Mouse (Mus musculus) frontal cortex, postnatal 10 days (tissue): Measurements from ENCODE around the gene Dexi.

Source experiments
- DNase-seq, 2 experiments: peaks; one replicate each; pipeline ENCODE4 v3.0.0; 2022; ENCODE audit warnings: low spot score in 2 of 2, mixed read lengths in 1 of 2

Gene Dexi

DNA sequence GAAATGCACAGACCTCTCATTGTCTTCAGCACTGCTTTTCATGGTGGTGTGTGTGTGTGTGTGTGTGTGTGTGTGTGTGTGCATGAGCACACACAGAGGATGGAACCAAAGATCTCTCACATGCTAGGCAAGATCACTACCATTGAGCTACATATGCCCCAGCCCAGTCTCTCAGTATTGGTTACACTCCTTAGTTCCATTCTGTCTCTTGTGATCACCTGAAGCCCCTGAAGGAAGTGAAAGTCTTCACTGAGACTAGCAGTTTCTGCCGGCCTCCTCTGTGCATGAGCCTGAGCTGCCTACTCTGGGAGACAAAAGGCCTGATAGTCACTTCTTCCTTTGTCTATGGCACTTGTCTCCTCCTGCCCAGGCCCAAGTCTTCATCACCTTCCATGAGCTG, 43.7 kb downstream of the Dexi start:
- no peak for DNase-seq

DNA sequence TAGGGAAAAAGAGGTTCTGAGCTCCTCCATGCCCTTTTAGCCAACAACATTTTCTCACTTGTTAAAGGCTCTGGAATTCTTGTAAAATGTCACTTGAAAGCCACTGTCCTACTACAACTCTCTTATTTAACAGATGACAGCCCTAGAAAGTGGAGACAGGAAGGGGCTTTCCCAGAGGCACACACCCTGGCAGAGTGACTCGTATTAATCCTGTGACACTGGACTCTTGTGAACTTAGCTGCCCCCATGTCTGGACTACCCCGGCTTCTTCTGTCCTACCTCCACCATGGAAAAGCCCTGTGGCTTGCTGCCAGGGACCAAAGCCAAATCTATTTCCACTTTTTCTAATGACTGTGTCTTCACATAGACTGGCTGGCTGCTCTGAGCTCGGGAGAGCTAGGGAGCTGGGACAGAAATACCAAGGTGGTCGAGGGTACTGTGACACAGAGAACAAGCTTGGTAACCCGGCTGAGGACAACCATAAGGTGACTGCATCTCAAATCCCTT, 44.7 kb downstream of the Dexi start:
- no peak for DNase-seq

DNA sequence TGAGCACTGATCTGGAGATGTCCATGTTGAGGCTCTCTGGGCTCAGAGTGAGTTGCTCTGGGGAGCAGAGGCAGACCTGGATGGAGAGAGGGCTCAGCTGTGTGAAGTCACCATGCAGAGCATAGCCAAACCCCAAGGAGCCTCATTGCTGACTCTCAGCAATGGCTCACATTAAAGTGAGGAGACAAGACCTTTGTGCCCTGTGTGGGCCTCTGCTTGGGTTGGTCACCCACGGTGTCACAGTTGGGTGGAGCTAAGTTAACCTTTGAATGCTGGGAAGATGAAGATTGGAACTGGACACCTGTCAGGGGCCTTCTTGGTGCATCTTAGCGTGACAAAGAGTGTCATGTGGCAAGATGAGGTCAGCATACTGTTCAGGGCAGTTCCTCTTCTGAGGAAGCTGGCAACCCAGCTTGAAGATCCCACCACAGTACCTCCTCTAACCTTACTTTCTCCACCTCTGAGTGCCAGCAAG, 47.0 kb downstream of the Dexi start:
- no peak for DNase-seq

DNA sequence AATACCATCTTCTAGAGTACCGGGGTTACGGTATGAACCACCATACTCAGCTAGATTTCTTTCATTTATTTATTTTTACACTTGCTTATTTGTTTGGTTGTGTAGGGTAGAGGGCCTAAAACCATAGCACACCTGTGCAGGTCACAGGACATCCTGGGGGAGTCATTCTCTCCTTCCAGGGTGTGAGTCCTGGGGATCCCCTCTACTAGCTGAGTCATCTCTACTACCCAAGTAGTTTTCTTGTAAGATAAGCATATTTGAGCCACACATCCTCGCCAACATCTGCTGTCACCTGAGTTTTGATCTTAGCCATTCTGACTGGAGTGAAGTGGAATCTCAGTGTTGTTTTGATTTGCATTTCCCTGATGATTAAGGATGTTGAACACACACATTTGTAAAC, 50.3 kb downstream of the Dexi start:
- no peak for DNase-seq

DNA sequence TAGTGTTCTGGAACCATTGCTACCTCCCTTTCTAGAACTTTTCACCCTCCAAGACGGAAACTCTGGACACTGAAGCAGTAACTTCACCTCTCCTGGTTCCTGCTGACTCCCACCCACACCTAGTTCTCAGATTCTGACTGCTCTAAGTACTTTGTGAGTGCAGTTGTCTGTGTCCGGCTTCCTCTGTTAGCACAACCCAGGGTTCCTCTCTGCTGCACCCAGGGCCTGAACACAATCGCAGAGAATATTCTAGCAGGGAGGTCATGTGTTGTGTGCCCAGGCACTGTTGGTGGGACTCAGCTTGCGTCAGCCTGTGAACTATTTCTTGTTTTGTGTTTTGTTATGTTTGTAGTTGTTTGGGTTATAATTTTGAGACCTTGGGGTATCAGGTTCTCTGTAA, 51.1 kb downstream of the Dexi start:
- no peak for DNase-seq

DNA sequence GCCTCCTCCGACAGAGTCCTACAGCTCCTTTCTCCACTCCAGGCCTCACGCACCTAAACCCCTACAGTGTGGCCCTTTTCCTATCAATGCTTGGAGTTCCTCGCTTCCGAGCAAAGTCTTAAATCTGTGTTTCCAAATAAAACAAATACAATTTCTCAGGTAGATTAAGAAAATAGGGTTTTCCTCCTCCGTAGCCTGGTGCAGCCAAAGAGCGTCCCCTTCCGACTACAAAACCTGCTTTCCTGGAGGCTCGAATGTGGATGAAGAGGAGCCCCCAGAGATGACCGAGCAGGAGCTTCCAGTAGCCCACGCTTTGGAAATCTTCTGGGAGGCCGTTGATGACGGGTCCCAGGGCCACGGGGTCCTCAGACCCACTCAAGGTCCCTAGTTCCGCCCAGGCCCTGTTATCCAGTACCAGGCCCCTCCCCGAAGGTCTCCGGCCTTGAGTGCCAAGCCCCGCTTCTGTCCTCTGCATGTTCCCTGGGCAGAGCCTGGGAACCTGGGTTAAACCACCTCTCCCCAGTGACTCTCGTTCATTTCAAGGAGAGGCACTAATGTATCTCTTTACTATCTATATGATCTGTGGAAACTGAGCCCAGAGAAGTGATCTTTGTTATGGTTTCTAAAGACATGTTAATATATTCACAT, 52.2 kb downstream of the Dexi start:
- DNase-seq = no peak

DNA sequence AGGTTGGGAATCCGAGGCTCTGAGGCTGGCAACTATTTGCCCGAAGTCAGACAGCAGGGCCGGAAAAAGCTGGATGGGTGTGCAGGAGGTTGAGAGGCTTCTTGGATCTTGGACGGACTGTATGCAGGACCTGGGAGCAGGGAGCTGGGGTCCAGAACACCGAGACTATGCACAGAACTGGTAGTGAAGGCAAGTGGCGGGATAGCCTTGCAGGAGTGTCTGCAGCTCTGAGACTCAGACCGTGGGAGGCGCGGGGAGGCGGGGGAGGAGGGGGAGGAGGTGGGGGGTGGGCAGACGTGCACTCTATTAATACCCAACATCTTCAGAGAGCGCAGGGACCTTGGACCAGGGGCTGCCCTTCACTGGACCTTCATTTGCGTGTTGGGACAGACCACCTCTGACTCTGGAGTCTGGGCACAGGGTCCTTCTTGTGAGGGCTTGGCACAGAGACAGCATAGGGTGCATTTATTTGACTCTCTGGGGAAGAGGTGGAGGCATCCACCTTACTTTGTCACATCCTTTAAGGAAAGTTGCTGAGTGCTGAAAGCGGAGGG, 52.9 kb downstream of the Dexi start:
- DNase-seq = no peak

DNA sequence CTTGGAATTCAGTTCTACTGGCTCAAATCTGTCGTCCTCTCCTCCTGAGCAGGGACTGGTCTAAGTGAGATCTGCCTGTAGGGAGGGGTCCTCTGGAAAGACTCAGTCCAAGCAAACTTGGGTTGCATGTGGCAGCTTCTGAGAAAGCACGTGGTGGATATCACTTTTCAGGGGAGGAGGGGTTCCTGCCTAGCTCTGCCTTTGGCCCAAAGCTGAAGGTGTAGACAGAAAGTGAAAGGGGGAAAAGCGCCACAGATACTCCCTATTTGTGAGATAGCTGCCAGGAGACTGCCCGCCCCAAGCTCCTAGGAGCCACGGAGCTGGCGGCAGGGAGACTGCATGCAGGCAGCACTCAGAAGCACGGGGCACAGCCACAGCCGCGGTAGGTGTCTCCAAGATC, 53.4 kb downstream of the Dexi start:
- DNase-seq = no peak

DNA sequence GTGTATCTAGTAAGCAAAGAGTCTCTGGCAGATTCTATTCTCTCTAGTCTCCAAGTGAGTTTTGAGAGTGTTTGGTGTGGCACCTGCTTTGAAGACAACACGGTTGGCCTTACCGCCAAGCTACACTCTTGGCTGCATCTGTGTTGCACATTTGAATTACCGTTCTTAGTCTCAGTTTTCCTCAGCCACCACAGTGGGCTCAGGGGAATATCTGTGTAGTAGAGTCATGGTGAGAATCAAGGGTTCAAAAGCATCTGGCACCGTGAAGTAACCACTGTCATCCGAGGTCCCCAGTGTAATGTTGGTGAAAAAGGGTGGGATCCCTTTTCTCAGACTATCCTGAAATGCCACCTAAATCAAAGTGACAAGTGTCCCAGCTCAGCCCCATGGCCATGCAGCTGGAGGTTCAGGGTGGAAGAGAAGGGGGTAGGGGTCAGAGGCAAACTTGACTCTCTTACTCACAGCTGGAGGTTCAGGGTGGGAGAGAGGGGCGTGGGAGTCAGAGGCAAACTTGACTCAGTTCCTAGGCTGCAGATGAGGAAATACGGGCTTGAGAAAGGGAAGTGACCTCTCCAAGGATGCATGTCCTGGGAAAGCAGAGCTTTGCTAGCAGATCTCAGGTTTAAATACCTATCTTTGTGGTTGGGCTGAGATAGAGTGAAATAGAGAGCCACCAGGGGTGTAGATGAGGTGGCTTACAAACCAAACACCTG, 53.9 kb downstream of the Dexi start:
- no peak for DNase-seq

DNA sequence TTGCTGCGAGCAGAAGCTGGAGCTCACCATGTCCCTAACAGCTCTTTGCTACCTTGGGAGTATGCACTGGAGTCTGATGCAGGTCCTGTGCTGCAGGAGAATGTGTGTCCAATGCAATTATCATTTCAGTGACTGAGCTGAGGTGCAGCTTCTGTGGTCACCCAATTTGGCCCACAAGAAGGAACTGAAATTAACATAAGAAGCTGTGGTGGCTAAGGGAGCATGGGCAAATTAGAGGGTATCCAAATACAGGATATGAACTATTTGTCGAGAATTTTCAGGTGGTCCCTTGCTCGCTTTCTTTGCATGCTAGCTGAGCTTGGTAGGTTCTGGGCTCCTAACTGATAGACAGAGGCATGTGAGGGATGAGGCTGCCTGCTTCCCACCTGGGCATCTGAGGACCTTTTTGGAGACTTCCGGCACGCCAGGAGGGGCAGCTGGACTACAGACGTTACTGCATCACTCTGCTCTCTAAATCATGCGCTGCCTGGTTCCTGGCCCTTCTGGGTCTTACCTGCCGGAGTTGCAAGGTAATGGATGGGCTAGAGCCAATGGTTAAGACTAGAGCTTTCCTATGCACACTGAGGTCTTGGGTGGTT, 54.9 kb downstream of the Dexi start:
- no peak for DNase-seq

DNA sequence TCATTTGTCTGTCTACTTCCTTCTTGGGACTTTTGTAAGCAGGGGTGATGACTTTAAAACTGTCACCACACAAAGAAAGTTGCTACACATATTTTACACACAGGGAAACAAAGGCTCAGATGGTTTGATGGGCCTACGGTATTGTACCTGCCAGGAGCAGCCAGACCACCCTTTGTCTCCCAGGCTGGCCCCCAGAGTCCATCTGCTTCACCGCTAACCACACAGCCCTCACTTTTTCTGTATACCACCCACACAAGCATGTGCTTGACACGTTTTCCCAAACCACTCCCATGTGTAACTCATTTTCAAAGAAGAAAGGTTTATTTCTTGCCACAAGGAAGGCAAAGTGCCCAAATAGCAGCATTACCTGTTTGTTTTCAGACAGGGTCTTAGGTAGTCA, 55.9 kb downstream of the Dexi start:
- DNase-seq = no peak

DNA sequence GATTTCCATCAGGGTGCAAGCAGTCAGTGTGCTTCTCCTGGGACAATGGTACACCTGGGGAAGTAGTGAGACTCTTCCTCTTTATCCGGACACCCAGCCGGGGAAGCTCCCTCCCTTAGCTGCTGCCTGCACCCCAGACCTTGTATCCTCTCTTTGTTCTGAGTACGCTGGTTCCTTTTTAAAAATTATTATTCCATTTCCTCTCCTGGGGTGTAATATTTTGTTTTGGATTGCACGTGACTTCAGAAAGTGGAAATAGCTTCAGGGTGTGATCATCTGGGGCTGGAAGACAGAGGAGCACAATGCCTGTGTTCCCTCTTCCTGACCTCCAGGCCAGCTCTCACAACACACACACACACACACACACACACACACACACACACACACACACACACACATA, 60.5 kb downstream of the Dexi start:
- no peak for DNase-seq

DNA sequence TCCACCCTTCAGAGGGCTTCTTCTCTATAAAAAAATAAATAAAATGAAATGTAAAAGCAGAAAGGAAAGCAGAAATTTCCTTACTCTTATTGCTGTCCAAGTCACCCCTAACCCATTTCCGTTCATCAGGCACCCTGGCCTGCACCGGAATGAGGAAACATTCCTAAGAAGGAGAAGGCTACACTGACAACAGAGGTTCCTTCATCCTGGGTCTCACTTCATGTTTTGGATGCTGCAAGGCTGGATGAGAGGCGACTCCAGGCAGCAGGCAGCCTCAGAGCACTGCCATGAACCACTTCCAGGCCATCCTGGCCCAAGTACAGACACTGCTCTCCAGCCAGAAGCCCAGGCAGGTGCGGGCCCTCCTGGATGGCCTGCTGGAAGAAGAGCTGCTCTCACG, 63.0 kb downstream of the Dexi start, which contains the start of gene Ciita:
TSS of gene Ciita (plus strand) at position 203 of the 400 bp plus-strand sequence.
- DNase-seq = no peak

DNA sequence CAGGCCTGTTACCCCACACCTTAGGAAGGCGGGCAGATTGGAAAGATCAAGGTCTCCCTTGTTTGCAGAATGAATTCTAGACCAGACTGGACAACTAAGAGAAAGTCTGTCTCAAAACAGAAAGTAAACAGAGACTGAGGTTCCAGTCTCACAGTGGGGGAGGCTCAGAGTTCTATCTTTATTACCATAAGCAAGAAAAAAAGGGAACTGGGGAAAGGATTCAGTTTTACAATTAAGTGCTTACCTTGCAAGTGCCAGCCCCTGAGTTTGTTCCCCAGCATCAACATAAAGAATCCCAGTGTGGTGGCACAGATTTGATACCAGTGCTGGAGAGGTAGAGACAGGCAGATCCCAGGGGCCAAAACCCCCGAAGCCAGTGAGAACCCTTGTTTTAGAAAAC, 66.9 kb downstream of the Dexi start:
- no peak for DNase-seq

DNA sequence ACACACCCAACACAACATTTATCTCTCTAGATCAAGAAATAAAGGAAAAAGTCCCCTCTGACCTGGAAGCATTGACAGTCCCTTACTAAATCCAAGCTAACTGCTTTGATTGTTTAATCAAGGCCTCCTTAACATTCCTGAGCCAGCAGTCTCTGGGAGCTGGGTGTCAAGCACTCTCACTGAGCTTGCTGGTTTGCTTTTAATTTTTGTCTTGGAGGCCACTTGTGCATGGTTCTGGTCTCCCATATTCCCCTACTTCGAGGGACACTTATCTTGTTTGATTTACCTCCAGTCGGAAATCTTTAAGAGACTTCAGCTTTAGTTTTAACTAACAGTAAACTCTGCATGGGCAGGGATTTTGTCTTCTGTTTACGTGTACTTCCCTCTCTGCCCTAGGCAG, 67.9 kb downstream of the Dexi start:
- no peak for DNase-seq

DNA sequence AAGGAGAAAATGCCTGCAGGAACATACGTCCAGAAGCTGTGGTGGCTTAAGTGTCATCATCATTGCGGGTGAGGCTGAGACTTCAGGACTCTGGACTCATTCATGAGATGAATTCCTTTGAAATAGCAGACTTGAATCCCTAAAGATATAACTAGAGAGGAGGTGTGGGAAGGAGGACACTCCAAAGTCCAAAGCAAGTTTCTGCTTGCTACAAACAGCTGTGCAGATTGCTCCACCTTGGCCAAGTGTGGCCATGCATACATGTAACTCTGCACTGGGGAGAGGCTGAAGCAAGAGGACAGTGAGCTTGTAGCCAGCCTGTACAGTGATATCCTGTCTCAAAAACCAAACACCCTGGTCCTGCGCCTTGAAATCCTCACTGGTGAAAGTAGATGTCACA, 70.9 kb downstream of the Dexi start:
- DNase-seq = no peak

DNA sequence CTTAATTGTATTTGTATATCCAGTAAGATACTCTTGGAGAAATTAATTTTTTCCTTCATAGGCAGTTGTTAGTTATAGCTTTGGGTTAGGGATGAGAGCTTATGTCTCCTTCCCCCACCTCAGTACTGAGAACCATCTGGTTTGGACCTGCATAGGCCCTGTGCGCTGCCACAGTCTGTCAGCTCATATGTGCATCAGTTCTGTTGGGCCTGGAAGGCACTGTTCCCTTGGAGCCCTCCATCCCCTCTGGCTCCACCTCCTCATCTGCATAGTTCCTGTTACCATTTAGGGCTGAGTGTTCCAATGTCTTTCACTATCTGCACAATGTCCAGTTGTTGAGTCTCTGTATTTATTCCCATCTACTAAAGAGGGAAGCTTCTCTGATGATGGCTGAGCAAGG, 74.7 kb downstream of the Dexi start:
- DNase-seq = no peak

DNA sequence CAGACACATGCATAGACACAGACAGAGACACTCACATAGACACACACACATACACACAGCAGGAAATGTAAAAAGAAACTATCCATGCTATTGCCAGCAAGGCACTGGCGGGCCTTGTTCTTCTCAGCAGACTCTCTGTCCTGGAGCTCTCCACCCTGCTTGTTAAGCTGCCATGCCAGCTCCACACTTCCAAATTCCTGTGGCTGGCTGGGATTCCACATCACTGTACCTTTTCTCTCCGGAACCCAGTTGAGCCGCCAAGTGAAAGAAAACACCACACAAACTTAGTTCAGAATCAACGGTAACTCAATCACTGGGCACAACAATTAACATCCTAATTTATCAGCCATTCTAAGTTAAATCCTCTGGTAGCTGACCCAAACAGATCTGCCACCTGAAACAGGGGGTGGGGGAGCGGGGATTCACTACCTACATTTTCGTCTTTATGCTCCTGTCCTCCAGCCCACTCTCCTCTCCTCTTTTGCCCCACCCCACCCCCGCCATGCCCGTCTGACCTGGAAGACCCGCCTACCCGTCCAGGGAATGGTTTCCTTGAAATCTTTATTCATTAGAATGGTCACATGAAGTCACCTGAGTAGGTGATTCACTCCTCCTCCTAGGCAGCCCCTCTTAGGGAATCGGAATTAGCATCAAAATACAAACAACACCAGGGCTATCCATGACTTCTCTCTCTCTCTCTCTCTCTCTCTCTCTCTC, 75.3 kb downstream of the Dexi start:
- DNase-seq = no peak

DNA sequence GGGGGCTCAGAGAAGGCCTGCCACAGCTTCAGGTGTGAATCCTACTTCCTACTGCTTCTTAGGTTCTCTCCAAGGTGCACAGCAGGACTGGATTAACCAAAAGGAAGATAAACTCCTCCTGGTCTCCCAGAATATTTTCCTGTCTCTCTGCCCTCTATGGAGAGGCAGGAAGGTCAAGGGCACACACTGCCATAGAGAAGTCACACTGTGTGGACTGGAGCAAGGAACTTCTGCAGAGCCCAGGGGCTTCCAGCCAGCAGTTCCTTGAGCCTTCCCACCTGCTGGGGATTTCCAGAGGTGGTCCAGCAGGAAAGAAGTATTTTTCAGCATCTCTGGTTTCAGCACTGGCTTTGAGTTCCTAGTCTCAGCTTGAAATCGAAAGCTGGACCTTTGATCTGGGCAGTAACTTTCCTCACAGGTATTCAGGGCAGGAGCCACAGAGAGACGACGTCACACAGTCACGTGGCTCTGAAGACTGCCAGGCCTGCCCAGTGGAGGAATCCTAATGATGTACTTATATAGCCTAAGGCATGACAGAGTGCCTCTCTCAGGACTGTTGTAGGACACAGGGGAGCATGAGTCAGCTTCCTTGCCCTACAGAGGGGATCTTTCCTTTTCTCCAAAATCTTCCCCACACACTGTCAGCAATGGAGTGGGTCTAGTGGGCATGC, 77.7 kb downstream of the Dexi start:
- DNase-seq = no peak

DNA sequence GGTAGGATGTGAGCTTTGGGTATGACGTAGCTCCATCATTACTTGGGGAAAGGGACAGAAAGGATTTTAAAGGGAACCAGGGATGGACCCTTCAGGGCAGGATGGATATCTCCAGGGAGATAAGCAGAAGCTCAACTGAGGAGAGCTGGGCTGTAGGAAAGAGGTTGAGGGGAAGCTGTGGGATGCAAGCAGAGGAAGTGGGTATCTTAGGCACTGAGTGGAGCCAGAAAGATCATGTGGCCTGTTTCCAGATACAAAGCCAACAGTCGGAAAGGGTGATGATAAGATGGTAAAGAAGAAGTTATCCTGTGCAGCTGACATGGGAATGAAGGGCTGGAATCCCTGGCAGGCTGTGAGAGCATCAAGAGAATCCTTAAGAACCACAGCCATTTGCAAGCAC, 81.7 kb downstream of the Dexi start:
- no peak for DNase-seq

DNA sequence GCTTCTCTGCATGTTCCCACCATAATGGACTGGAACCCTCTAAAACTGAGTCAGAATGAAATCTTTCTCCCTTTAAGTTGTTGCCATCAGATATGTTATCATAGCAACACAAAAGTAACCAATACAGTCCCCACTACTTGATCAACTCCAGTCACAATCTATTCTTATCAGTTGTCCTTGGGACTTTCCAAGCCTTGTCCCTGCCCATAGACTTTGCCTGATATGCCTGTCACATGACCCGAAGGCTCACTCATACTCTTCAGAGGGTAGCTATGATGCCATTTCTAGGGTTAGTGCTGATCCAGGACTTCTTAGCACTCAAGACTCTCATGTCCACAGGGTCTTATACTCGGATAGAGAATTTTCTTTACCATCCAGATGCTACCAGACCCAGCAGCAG, 82.7 kb downstream of the Dexi start:
- DNase-seq = no peak

DNA sequence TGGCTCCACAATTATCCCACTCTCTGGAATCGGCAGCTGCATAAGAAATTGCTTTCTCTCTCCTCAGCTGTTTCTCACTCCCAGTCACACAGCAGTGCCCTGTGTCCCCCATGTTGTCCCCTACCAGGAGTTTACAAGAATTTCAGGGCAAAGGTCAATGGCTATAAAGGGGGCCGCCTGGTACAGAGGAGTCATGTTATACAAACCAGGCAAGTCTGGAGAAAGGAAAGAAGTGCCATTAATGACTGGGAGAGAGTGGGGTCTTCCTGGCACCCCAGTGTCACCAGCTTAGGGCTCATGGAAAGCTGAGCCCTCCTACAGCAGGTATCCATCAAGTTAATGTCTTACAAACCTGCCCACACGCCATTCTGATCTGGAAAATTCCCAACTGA, 88.3 kb downstream of the Dexi start:
- DNase-seq = no peak
